Mouse (Mus musculus): ENCODE data around the gene Rassf3. TPM values are rescaled to one million over a fixed set of nuclear protein-coding genes. Genes with fewer than 3 reads are reported as not detected.

Rassf3 gene
- total and polyA plus RNA-seq, 3 experiments: 0.07 to 0.66 TPM; not detected in 1

DNA sequence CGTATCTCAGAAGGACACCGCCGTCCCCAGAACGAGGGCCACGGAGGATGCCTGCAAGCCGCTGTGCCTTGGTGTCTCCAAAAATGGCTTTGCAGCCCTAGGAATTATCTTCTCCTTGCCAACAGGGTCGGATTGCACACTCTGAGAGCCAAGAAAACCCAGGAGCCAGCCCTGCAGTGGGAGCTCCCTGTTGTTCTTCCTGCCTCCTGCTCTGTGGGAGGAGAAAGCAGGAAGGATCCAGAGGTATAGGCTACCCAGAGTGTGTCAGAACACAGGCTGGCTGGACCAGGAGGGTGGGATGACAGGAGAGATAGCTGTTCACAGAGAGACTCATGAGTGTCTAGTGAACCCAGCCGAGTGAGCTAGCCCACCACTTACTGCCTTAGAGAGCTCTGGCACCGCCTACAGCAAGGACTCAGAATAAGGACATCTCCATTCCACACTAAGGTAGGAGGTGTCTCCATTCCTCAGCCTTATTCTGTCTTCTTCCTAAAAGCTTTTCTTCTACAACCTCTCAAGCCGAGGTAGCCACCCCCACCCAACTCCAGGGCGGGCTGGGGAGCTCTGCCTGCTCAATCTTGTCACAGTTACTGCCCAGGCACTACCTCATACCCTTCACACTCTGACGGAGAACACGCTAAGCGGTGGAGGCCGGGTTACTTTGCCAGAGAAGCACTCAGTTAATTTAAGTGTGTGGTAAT is 48.0 kb downstream of the Rassf3 start:
- ATAC-seq (ENCODE audit: extremely low read depth, insufficient number of reproducible peaks, low FRiP score, poor library complexity, severe bottlenecking): no peak
- DNase-seq (ENCODE audit: low spot score): no peak
- Histone ChIP-seq H3K9me3 (replicated peaks) (no peaks in the 10 kb centered on the region), H3K4me1 (ENCODE audit: insufficient read depth, low read depth, low read length) (peaks cover 2% of the 10 kb centered on the region), H3K4me3 (ENCODE audit: low read depth, low read length) (no peak overlapping the region), H3K27me3 (ENCODE audit: insufficient read depth, low read length) (peaks cover 11% of the 10 kb centered on the region; the same call in 1 of the 2 replicates), H3K36me3 (replicated peaks) (no peaks in the 10 kb centered on the region)
- TF ChIP-seq CTCF (IDR thresholded peaks at IDR 0.05; ENCODE audit: low read depth, low read length) (no peak), POLR2AphosphoS5 (IDR thresholded peaks at IDR 0.05; ENCODE audit: insufficient replicate concordance, low read depth, low read length) (no peak), GATA2 (IDR thresholded peaks at IDR 0.05; ENCODE audit: borderline replicate concordance, low read depth, low read length) (no peak), TAL1 (conservative IDR thresholded peaks at IDR 0.05; ENCODE audit: low read depth, low read length) (no peak), GATA1 (IDR thresholded peaks at IDR 0.05; ENCODE audit: borderline replicate concordance, low read length) (no peak)

DNA sequence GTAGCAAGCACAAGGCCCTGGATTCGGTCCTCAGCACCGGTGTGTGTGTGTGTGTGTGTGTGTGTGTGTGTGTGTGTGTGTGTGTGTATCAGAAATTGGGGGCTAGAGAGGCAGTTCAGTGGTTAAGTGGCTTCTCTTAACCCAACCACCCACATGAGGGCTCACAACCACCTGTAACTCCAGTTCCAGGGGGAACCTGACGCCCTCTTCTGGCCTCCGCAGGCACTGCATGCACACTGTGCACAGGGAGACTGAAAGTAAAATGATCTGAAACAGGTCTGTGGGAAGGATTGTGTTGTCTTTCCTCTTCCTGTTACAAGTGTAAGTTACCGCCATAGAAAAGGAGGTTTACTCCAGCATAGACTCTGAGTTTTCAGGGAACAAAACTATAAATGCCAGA is 49.0 kb downstream of the Rassf3 start:
- Histone ChIP-seq H3K36me3 (replicated peaks) (no peaks in the 10 kb centered on the region), H3K4me1 (ENCODE audit: insufficient read depth, low read depth, low read length) (peaks cover under 1% of the 10 kb centered on the region; the same call in 1 of the 2 replicates), H3K27me3 (ENCODE audit: insufficient read depth, low read length) (peaks cover 5% of the 10 kb centered on the region; the same call in 1 of the 2 replicates), H3K9me3 (replicated peaks) (no peaks in the 10 kb centered on the region), H3K4me3 (ENCODE audit: low read depth, low read length) (no peak overlapping the region)
- DNase-seq (ENCODE audit: low spot score) (no peak), ATAC-seq (ENCODE audit: extremely low read depth, insufficient number of reproducible peaks, low FRiP score, poor library complexity, severe bottlenecking) (no peak)
- TF ChIP-seq CTCF (IDR thresholded peaks at IDR 0.05; ENCODE audit: low read depth, low read length) (peak; percentile 58), GATA2 (IDR thresholded peaks at IDR 0.05; ENCODE audit: borderline replicate concordance, low read depth, low read length) (no peak)

GRCm38 (mm10) chr10:121426458-121427070 is 49.6 kb downstream of the Rassf3 start:
- Histone ChIP-seq H3K4me3 (ENCODE audit: low read depth, low read length) (no peak overlapping the region), H3K27me3 (ENCODE audit: insufficient read depth, low read length) (peaks cover 4% of the 10 kb centered on the region; the same call in 1 of the 2 replicates), H3K36me3 (replicated peaks) (no peaks in the 10 kb centered on the region), H3K9me3 (replicated peaks) (no peaks in the 10 kb centered on the region), H3K4me1 (ENCODE audit: insufficient read depth, low read depth, low read length) (no peaks in the 10 kb centered on the region)
- DNase-seq (ENCODE audit: low spot score): no peak
- ATAC-seq (ENCODE audit: extremely low read depth, insufficient number of reproducible peaks, low FRiP score, poor library complexity, severe bottlenecking): no peak
- TF ChIP-seq TAL1 (conservative IDR thresholded peaks at IDR 0.05; ENCODE audit: low read depth, low read length): no peak
- TF ChIP-seq POLR2AphosphoS5 (IDR thresholded peaks at IDR 0.05; ENCODE audit: insufficient replicate concordance, low read depth, low read length): no peak
- TF ChIP-seq GATA2 (IDR thresholded peaks at IDR 0.05; ENCODE audit: borderline replicate concordance, low read depth, low read length): no peak
- TF ChIP-seq GATA1 (IDR thresholded peaks at IDR 0.05; ENCODE audit: borderline replicate concordance, low read length): no peak
- no peak for TF ChIP-seq CTCF (IDR thresholded peaks at IDR 0.05; ENCODE audit: low read depth, low read length)

DNA sequence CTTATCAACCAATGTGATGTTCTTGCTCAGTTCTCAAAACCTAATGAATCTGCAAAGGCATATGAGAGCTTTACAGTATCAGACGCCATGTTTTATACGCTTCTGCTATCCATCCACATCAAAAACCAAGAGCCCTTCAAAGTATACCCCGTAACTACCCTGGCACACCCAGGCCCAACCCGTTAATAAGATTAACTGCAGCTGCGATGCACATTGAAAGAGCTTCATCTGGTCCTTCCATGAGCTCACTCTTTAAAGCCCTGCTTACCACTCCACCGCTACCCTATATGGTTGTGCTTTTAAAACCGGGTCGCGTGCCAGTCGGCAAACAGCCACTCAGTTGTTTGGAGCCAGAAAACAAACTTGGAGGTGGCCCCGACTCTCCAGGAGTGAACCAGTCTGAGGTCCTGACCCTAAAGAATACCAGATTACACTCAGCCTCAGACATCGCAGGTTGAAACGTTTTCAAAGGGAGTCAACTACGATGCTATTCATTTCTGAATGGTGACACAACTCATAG is 50.6 kb downstream of the Rassf3 start:
- no peaks in the 10 kb centered on the region for H3K4me1 ChIP-seq (ENCODE audit: insufficient read depth, low read depth, low read length)
- H3K4me3 ChIP-seq (ENCODE audit: low read depth, low read length): no peak overlapping the region
- H3K27me3 ChIP-seq (ENCODE audit: insufficient read depth, low read length): no peaks in the 10 kb centered on the region
- TF ChIP-seq GATA2 (IDR thresholded peaks at IDR 0.05; ENCODE audit: borderline replicate concordance, low read depth, low read length) (no peak), TAL1 (conservative IDR thresholded peaks at IDR 0.05; ENCODE audit: low read depth, low read length) (no peak), GATA1 (IDR thresholded peaks at IDR 0.05; ENCODE audit: borderline replicate concordance, low read length) (no peak), POLR2AphosphoS5 (IDR thresholded peaks at IDR 0.05; ENCODE audit: insufficient replicate concordance, low read depth, low read length) (no peak), CTCF (IDR thresholded peaks at IDR 0.05; ENCODE audit: low read depth, low read length) (no peak)
- ATAC-seq (ENCODE audit: extremely low read depth, insufficient number of reproducible peaks, low FRiP score, poor library complexity, severe bottlenecking): no peak
- H3K9me3 ChIP-seq (replicated peaks): no peaks in the 10 kb centered on the region
- no peaks in the 10 kb centered on the region for H3K36me3 ChIP-seq (replicated peaks)
- no peak for DNase-seq (ENCODE audit: low spot score)

GRCm38 (mm10) chr10:121425079-121425478 is 51.1 kb downstream of the Rassf3 start:
- no peaks in the 10 kb centered on the region for H3K27me3 ChIP-seq (ENCODE audit: insufficient read depth, low read length)
- TF ChIP-seq GATA1 (IDR thresholded peaks at IDR 0.05; ENCODE audit: borderline replicate concordance, low read length) (no peak), POLR2AphosphoS5 (IDR thresholded peaks at IDR 0.05; ENCODE audit: insufficient replicate concordance, low read depth, low read length) (no peak), TAL1 (conservative IDR thresholded peaks at IDR 0.05; ENCODE audit: low read depth, low read length) (no peak), GATA2 (IDR thresholded peaks at IDR 0.05; ENCODE audit: borderline replicate concordance, low read depth, low read length) (no peak), CTCF (IDR thresholded peaks at IDR 0.05; ENCODE audit: low read depth, low read length) (no peak)
- ATAC-seq (ENCODE audit: extremely low read depth, insufficient number of reproducible peaks, low FRiP score, poor library complexity, severe bottlenecking) (no peak), DNase-seq (ENCODE audit: low spot score) (no peak)
- no peaks in the 10 kb centered on the region for H3K9me3 ChIP-seq (replicated peaks)
- no peaks in the 10 kb centered on the region for H3K36me3 ChIP-seq (replicated peaks)
- no peak overlapping the region for H3K4me3 ChIP-seq (ENCODE audit: low read depth, low read length)
- no peaks in the 10 kb centered on the region for H3K4me1 ChIP-seq (ENCODE audit: insufficient read depth, low read depth, low read length)

DNA sequence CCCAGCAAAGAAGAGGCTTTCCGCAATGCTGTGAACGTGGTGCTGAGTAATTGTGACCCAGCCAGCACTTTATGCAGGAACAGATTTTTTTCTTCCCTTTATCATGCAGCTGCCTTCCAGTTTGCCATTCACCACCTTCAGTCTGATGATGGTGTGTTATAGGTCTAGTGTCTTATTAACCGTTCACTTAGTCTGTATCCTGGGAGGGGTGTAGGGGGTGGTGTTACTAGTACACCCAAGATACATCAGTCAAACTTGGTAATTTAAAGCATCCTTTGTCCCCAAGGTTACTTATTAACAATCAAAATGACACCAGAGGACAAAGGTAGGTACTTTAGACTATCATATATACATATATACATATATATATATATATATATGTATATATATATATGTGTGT is 51.7 kb downstream of the Rassf3 start:
- Histone ChIP-seq H3K9me3 (replicated peaks) (no peaks in the 10 kb centered on the region), H3K4me1 (ENCODE audit: insufficient read depth, low read depth, low read length) (no peaks in the 10 kb centered on the region), H3K27me3 (ENCODE audit: insufficient read depth, low read length) (no peaks in the 10 kb centered on the region), H3K4me3 (ENCODE audit: low read depth, low read length) (no peak overlapping the region), H3K36me3 (replicated peaks) (no peaks in the 10 kb centered on the region)
- TF ChIP-seq CTCF (IDR thresholded peaks at IDR 0.05; ENCODE audit: low read depth, low read length) (no peak), GATA1 (IDR thresholded peaks at IDR 0.05; ENCODE audit: borderline replicate concordance, low read length) (no peak), POLR2AphosphoS5 (IDR thresholded peaks at IDR 0.05; ENCODE audit: insufficient replicate concordance, low read depth, low read length) (no peak), TAL1 (conservative IDR thresholded peaks at IDR 0.05; ENCODE audit: low read depth, low read length) (no peak), GATA2 (IDR thresholded peaks at IDR 0.05; ENCODE audit: borderline replicate concordance, low read depth, low read length) (no peak)
- DNase-seq (ENCODE audit: low spot score) (no peak), ATAC-seq (ENCODE audit: extremely low read depth, insufficient number of reproducible peaks, low FRiP score, poor library complexity, severe bottlenecking) (no peak)
